Mouse (Mus musculus) limb, embryonic 10.5 days (tissue): ENCODE measurements around the gene 2210011C24Rik. TPM values are rescaled to one million over a fixed set of nuclear protein-coding genes. Genes with fewer than 3 reads are reported as not detected.
A peak's percentile ranks its signal among the peaks of the same experiment; 100 is the strongest.

ENCODE experiments used
- DNase-seq: peaks from one replicate; pipeline ENCODE4 v3.0.0-alpha.2; 2017; ENCODE audit warnings: low spot score
- H3K27ac ChIP-seq: fragments of 300-500 bp; sonication (generic); 2 replicates; pipeline ENCODE4 v1.5.1; 2016; ENCODE audit warnings: mild to moderate bottlenecking
- H3K27me3 ChIP-seq: fragments of 300-500 bp; sonication (generic); 2 replicates; pipeline ENCODE4 v1.6.1; 2016; ENCODE audit warnings: low read depth, mild to moderate bottlenecking; ENCODE audit not compliant: poor library complexity, severe bottlenecking
- H3K36me3 ChIP-seq: fragments of 300-500 bp; sonication (generic); 2 replicates; pipeline ENCODE4 v1.6.1; 2016; ENCODE audit warnings: mild to moderate bottlenecking, moderate library complexity
- H3K4me1 ChIP-seq: fragments of 300-500 bp; sonication (generic); 2 replicates; pipeline ENCODE4 v1.6.1; 2016
- H3K4me3 ChIP-seq: fragments of 300-500 bp; sonication (generic); 2 replicates; pipeline ENCODE4 v1.5.1; 2016; ENCODE audit warnings: mild to moderate bottlenecking, moderate library complexity
- H3K9me3 ChIP-seq: fragments of 300-500 bp; sonication (generic); replicated peaks from 2 replicates; pipeline ENCODE4 v1.6.1; 2016; ENCODE audit warnings: mild to moderate bottlenecking
- WGBS: fragments of 180-500 bp; shearing (Covaris S2); methylation state at CpG from one replicate; pipeline ENCODE4 v1.1.7; 2016; 5-methylcytosine and 5-hydroxymethylcytosine counted together
- microRNA counts: library from miRNA; unstranded; fragments of <30 nt; microRNA quantifications from one replicate; lab custom pipeline; 2017
- microRNA-seq: library from miRNA; unstranded; fragments of <30 nt; microRNA quantifications from one replicate; pipeline ENCODE4, GENCODE M21; 2017
- polyA plus RNA-seq: library from polyadenylated mRNA; unstranded; fragments of >200 nt; fragmentation: Nextera tagmentation; extraction: Ambion mirVana; gene quantifications from 2 replicates; pipeline ENCODE4 v1.2.1, GENCODE M21; 2016

2210011C24Rik gene
- polyA plus RNA-seq, 1 experiment from 2014 or later, result not detected

DNA sequence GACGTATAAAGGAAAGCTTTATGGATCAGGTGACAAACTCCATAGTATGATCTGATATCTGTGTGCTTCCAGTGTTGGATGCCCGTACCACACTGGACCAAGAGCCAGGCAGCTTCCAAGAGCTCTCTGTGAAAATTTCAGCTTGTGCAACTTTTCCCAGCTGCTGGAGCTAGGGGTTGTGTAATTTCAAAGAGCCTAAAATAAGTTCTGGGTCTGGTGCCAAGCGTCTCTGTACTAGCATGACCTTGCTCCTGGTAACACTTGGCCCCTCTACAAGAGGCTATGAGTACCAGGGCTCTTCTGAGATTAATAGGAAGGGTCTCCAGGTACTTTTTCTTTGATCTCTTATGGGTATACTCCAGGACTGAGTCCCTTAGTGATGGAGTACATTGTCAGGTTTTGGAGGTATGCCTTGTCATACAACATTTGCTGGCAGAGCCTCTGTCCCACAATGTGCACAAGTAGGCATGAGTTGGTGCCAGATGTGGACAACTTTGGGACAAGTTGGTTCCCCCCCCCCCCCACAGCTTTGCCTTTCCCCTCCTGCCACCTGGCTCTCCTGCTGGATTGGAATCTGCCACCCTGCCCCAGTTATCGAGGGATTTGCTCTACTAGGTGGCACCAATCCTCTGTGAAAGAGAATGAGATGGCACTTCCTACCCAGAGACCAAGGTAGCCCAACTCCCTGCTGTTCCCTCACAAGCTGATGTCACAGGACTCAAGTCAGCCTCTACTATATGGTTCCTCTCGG, 47.8 kb downstream of the 2210011C24Rik start:
- H3K36me3 ChIP-seq, result peaks cover 54% of the 10 kb centered on the region

More for the DNA sequence above, 47.8 kb downstream of the 2210011C24Rik start:
- DNase-seq, result no peak
- H3K4me3 ChIP-seq, result no peak overlapping the region
- H3K27me3 ChIP-seq, result no peaks in the 10 kb centered on the region
- no peaks in the 10 kb centered on the region for H3K9me3 ChIP-seq
- WGBS, result 90% methylated on average over 5 of the region's 5 CpGs
- no peak overlapping the region for H3K27ac ChIP-seq
- no peaks in the 10 kb centered on the region for H3K4me1 ChIP-seq

MicroRNAs encoded within 50 kb of the gene (microRNA counts, 519-probe panel; counts per million panel counts)
- 684 counts per million, percentile 72 among the panel's probes with 10 or more counts for microRNA mmu-miR-1199 (lab: Ali Mortazavi, UCI)

Small RNAs within 50 kb of the gene (microRNA-seq; reads per million reads assigned to microRNA genes)
- gene Mir1199 (1.8 reads per million), gene Mir8111 (2.1 reads per million)

Other genes with a start within 250 kb of the 2210011C24Rik start
- gene Adgrl1, start 112.1 kb downstream of the 2210011C24Rik start, polyA plus RNA-seq, result 12.3 and 16.2 TPM in 2 replicates
- gene Gm10644, start 57.0 kb downstream of the 2210011C24Rik start, polyA plus RNA-seq, result 0.58 and 0.70 TPM in 2 replicates
- 94.6 and 101 TPM in 2 replicates for gene Asf1b, start 56.7 kb downstream of the 2210011C24Rik start, polyA plus RNA-seq
- 136 and 158 TPM in 2 replicates for gene Prkaca, start 39.2 kb downstream of the 2210011C24Rik start, polyA plus RNA-seq
- gene Samd1, start 14.5 kb downstream of the 2210011C24Rik start, polyA plus RNA-seq, result 10.3 and 12.5 TPM in 2 replicates
- gene 1700067K01Rik, start 10.7 kb downstream of the 2210011C24Rik start, polyA plus RNA-seq, result 0.28 and 0.73 TPM in 2 replicates
- 6.5 and 6.6 TPM in 2 replicates for gene Palm3, start 9.3 kb upstream of the 2210011C24Rik start, polyA plus RNA-seq
- gene Il27ra, start 30.4 kb upstream of the 2210011C24Rik start, polyA plus RNA-seq, result 0.40 and 0.58 TPM in 2 replicates
- gene Rln3, start 32.8 kb upstream of the 2210011C24Rik start, polyA plus RNA-seq, result not detected in 2 replicates
- 0.88 and 1.0 TPM in 2 replicates for gene Gm10643, start 53.0 kb upstream of the 2210011C24Rik start, polyA plus RNA-seq
- 9.5 and 11.3 TPM in 2 replicates for gene Rfx1, start 54.7 kb upstream of the 2210011C24Rik start, polyA plus RNA-seq
- gene Dcaf15, start 92.6 kb upstream of the 2210011C24Rik start, polyA plus RNA-seq, result 20.2 and 20.8 TPM in 2 replicates
- gene Podnl1, start 113.8 kb upstream of the 2210011C24Rik start, polyA plus RNA-seq, result 0.29 TPM in 1 of 2 replicates, not detected in the other
- gene Cc2d1a, start 135.8 kb upstream of the 2210011C24Rik start, polyA plus RNA-seq, result 22.6 and 24.8 TPM in 2 replicates
- 1.5 and 2.3 TPM in 2 replicates for gene 4930432K21Rik, start 135.9 kb upstream of the 2210011C24Rik start, polyA plus RNA-seq
- gene Nanos3, start 173.0 kb upstream of the 2210011C24Rik start, polyA plus RNA-seq, result 3.1 and 3.2 TPM in 2 replicates
- gene Zswim4, start 224.9 kb upstream of the 2210011C24Rik start, polyA plus RNA-seq, result 40.1 and 44.4 TPM in 2 replicates
- gene D8Ertd738e, start 237.5 kb upstream of the 2210011C24Rik start, polyA plus RNA-seq, result 420 and 449 TPM in 2 replicates
- gene Mri1, start 245.2 kb upstream of the 2210011C24Rik start, polyA plus RNA-seq, result 75.0 and 83.0 TPM in 2 replicates